Mouse (Mus musculus): ENCODE measurements at regions not wholly inside any gene's neighbourhood (a gene's known extent, or its start where the extent isn't known, plus 50 kb on each side); places are given as distances from the start of the nearest gene placed in this dataset.

GRCm38 (mm10) chr13:115425610-115426562, 324.1 kb upstream of the Itga1 start:
- peak in 1 of 2 experiments; percentile 4 for DNase-seq

DNA sequence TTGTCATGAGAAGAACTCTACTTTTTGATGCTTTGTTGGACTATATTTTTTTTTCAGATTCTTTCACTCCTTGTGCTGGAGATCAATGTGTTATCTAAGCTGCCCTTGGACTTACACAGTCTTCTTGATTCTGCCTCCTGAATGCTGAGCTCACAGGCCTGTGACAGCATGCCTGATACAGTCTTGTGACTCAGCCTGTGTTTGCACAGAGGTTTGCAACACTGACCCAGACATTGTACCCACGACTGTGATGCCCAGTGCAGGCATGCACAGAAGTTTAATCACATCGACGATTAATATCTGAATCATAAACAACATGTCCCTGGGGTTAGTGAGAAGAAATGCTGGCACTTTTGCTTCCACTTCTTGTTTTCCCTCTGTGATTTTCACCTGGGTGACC, 322.0 kb upstream of the Itga1 start:
- DNase-seq: no peak

GRCm38 (mm10) chr13:115421483-115421882, 319.7 kb upstream of the Itga1 start:
- DNase-seq: no peak

DNA sequence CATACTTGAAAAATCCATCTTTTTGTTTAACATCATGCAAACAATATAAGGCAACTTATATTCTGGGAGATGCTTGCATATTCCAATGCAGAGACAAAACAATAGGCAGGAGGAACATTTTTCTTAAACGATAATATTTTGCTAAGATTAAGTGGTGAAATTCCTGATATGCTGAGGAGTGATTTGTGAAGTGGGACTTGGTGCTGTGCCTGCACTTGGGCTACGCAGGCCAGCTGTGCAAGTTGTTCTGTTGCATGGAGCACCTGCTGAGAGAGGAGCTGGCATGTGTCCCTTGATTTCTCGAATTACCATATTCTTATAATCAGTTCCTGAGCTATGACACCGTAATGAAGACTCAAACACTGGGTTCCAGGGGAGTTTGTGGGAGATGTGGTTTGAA, 316.1 kb upstream of the Itga1 start:
- DNase-seq: peak in 1 of 2 experiments; percentile 3

DNA sequence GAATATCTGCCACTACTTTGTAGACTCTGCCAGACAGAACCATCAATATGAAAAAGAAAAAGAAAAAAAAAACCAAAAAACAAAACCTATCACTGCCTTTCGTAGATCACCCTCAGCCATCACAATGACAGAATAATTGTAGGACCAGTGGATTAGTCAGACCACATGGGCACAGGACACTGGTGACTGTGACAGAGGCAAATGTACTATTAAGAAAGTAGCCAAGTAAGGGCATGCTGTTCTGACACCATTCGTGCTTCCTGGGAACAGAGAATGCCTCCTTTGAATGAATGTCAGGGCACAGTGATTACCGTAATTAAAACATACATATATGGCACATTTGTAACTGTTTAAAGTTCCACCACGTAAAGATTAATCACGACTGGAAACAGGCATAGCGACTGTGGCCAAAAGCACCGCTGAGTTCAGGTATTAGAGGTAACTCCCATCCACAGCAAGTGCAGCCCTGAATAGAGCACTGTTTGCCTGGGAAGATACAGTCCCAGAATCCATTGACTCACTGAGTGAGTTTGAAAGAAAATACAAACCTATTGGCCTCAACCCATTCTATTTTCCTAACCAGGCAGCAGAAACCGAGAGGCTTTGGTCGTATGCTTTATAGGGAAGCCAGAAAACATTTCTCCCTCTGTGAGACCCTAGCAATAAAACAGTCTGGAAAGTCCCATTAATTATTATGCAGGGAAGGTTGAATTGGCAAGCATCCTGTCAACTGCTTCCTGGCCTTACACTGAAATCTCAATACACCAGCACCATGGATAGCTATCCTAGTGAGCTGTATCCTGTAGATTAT, 312.2 kb upstream of the Itga1 start:
- no peak for DNase-seq

- DNase-seq: no peak
Measured at GRCm38 (mm10) chr13:115405916-115406315, 304.2 kb upstream of the Itga1 start.

DNA sequence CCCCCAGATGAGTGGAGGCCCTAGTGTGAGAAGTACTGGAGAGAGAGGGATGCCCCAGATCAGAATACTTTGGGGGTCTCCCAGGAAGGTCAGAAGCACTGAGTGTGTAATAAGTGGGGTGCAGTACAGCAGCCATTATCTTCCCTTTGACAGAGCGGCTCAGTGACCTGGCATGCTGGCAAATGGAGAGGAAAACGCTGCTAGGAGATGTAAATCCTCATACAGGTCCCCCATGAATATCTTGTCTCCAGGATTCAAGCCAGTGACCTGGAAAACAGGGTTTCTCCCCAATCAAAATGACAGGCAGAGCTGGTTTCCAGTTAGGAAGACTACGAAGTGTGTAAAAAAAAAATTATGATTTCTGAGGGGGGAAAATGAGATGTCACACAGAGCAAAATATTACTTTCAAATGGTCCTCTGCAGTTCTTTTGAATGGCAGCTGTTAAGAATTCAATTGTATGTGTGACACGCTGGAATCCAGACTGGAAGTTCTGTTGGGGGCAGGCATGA, 299.0 kb upstream of the Itga1 start:
- no peak for DNase-seq

- DNase-seq: no peak
Measured at GRCm38 (mm10) chr13:115379682-115380081, 277.9 kb upstream of the Itga1 start.

DNA sequence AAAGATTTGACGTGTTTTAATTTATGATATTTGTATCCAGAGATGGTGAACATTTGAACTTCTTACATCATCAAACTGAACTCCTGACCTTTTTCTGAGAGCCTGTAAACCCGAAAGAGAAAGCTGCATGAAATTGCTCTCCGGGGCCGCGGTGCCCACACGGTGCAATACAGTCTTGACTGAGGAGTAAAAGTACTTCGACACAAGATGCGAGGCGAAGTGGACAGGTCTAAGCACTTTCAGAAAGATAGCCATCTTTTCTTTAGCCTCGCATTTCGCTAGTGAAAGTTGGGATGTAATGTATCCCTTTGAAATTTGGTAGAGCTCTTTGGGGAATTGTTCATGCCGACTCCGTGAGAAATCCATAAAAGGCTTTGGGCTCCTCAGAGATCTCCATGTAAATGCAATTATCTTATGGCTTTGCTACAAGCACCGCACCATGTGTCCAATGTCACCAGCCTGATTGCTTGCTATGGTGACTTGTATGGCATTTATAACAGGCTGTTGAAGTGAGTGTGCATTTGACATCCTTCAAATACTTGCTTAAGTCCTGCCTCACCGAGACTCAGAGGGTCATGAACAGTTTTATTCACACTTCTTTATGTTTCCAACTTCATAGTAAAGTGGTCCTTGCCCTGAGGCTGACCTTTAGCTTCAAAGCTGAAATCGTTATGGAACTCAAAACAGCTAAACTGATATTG, 274.6 kb upstream of the Itga1 start:
- DNase-seq: no peak

GRCm38 (mm10) chr13:115361457-115361856, 259.7 kb upstream of the Itga1 start:
- peak; percentile 1 to 9 for DNase-seq

DNA sequence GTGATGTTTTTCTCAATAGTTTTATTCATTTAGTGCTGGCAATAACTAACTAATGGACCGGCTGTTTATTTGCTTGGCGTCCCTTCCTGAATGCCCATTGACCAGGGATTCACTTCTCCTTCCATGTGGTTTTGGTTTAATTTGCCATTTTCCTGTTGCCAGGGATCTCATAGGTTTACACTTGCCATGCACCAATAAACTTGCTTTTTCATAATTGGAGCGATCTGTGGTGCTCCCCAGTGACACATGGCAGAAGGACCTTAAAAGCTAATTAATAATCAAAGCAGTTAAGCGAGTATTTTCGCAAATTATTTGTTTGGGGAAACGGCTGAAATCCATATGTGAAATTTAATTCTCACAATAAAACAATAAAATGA, 245.2 kb upstream of the Itga1 start:
- DNase-seq: no peak

DNA sequence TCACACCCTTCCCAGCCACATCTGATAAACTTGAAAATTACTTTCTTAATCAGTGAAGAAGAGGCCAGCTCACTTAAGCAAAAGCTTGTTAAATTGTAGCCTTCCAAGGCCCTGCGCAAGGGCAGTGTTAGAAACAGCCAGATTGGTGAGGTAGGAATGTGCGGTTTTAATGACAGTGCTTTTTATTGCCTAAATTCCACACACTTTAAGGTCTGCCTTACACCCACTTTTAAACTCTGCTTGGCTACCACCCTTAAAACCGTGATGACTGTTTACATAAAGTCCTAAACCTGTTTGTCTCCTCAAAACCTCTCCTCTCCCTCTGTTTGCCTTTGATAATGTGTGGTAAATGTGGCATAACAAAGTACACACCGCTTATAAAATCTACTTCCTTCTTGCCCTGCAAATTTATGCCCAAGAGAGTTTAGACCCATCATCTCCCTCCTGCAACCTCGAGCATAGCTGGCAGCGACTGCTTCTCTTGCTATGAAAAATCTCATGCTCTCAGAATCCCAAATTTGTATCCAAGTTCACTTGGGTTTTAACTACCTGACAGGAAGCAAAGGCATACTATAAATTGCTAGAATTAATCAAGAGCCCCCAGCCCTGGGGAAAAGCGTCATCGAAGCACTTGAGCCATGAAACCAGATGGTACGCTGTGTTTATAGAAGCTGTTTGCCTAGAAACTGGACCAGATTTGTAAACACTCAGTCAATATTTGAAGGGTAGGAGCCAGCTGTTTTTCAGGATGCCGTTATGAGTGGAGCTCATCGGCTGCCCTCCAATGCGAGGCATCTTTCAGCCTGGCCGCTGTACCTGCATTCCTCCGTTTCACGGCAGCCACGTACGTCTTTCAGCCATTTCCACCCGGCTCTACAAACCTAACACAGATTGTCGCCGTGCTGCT, 244.6 kb upstream of the Itga1 start:
- DNase-seq: peak; percentile 4 to 6

DNA sequence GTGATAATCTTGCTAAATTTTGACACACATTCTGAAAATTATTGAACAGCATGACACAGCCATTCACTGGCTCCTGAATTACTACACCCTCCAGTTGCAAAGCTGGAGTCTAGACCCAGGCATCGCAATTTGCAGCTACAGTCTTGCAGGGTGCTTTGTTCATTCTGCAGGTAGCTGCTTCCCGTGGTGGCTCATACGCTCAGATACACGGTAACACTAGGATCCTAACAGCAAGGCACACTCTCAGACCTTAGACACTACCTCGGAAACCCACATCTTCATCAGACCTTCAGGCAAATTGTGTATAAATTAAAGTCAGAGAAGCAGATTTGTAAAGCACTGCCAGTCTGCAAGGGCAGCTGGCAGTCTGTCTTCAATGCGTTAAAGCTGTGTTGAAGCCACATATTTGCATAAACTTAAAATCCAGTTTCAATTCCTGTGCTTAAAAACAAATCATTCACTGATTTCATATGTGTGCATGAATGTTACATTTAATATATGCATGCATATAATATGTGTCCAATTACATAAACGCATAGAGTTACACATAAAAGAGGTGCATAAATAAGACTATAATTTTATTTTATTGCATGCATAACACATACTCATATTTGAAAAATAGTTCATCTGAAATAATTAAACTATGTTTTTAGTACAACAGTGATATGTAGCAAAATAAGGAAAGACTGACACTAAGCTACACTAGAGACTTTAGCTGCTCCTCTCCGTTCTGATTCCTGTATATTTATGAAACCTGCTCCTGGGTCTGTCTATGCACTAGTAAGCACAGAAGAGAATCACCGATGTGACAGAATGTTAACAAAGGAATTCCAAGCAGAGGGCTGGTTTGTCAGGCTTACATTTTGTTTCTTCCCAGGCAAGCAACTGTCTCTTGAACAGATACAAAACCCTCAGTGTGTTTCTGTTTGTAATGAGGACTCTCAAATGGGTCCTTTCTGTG, 227.5 kb upstream of the Itga1 start:
- DNase-seq: no peak

GRCm38 (mm10) chr13:115326294-115326693, 224.5 kb upstream of the Itga1 start:
- no peak for DNase-seq

- DNase-seq: no peak
Measured at GRCm38 (mm10) chr13:115316681-115317080, 214.9 kb upstream of the Itga1 start.

DNA sequence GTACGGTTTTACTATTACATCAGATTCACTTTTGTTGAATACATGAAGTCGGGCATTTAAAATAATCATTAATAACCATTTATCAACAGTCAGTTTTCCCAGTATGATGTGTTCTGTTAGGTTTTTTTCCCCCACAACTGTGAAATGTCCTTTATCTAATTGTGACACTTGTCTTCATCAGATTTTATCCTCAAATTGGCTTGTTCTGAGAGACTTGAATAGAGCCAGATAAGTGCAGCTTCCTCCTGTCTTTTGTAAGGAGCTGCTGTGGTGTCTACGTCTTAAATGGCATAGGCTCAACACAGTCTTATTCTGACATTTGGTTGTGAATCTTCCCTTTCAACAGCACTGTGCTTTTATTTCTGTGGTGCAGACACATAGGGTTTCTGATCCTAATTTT, 206.8 kb upstream of the Itga1 start:
- no peak for DNase-seq

DNA sequence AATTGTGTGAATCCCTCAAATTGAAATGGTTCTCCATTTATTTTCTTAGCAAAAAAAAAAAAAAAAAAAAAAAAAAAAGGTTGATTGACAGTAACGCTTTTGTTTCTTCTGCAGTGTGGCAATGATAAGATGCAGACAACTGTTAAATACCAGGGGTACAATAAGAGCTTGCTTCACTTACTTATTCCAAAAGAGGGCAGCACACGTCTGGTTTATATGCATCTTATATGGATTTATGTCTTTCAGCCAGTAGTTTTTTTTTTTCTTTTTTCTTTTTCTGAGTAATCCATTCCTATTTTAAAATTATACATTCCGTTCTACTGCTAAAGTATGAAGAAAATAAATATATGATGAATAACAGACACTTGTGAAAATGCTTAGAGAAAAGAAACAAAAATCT, 185.6 kb upstream of the Itga1 start:
- DNase-seq: peak; percentile 24

DNA sequence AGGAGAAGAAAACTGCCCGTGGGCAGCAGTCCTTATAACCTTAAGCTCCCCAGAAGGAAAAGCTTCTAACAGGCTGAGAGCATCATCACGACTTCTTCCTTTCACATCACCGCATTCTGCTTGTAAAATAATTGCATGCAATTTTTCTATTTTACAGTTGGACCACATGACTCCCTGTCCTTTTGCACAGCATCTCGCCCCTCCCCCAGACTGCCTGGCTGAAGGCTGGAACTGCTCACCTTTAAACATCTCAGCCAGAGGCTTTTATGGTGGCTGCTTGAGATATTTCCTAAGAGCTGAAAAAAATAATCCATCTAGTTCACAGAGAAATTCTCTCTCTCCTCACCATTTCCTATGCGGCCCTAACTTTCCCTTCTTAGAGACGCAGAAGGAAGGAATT, 164.4 kb upstream of the Itga1 start:
- DNase-seq: no peak

- DNase-seq: no peak
Measured at GRCm38 (mm10) chr13:115257345-115257744, 155.6 kb upstream of the Itga1 start.

DNA sequence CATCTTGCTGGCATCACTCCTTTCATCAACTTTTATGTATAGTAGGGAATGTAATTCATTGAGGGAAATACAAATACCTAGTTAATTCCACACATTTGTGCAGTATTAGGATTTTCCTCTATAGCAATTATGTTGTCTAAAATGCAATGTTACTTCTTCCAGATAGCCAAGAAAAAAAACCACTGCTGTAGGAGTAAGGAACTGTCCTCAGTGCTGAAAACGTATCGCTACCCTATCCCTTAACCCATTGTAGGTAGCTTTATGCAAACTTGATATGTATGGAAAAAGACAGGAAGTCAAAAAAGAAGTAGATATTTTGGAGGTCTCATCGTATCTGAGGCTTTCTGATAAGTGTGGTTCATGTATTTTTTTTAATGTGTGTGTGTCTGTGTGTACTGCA, 150.8 kb upstream of the Itga1 start:
- no peak for DNase-seq

GRCm38 (mm10) chr13:115231981-115232380, 130.2 kb upstream of the Itga1 start:
- no peak for DNase-seq
